Mouse (Mus musculus): ENCODE measurements around the gene Taar5. TPM values are rescaled to one million over a fixed set of nuclear protein-coding genes. Genes with fewer than 3 reads are reported as not detected.

Gene Taar5
- polyA plus RNA-seq, 1 experiment from 2014 or later, result not detected

DNA sequence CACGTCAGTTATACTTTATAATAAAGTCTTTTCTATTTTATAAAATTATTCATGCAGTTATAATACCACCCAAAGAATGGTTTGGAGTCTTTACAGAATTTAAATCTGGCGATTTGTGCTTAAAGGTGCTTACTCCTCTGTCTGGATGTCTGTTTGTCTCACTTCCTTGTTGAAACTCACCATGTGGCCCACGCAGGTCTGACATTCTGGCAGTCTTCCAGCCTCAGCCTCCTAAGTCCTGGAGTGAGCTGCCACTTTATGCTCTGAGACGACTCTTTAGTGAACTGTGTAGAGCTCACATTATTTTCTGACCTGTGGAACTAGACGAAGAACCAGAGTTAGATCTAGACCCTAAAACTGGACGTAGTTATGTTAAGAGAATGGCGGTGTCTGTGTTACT is 22.5 kb upstream of the Taar5 start:
- ATAC-seq, result no peak
- H3K36me3 ChIP-seq (ENCODE audit: control insufficient read depth, insufficient read depth), result no peaks in the 10 kb centered on the region
- H3K4me3 ChIP-seq (ENCODE audit: low read depth, low read length), result no peak overlapping the region
- H3K4me1 ChIP-seq (replicated peaks; ENCODE audit: control insufficient read depth, insufficient read depth, low read length), result no peaks in the 10 kb centered on the region
- no peak for TF ChIP-seq CTCF (IDR thresholded peaks at IDR 0.05; ENCODE audit: low read depth)
- WGBS, result 53% methylated on average over 7 of the region's 7 CpGs
- H3K27ac ChIP-seq (ENCODE audit: low read depth, low read length), result no peak overlapping the region
- H3K27me3 ChIP-seq (replicated peaks; ENCODE audit: control insufficient read depth, insufficient read depth, low read length), result no peaks in the 10 kb centered on the region
- H3K9me3 ChIP-seq (ENCODE audit: control insufficient read depth), result no peaks in the 10 kb centered on the region
- no peak overlapping the region for H3K4me2 ChIP-seq (replicated peaks; ENCODE audit: low read depth)
- H3K9ac ChIP-seq (ENCODE audit: low read depth, low read length), result no peak overlapping the region

DNA sequence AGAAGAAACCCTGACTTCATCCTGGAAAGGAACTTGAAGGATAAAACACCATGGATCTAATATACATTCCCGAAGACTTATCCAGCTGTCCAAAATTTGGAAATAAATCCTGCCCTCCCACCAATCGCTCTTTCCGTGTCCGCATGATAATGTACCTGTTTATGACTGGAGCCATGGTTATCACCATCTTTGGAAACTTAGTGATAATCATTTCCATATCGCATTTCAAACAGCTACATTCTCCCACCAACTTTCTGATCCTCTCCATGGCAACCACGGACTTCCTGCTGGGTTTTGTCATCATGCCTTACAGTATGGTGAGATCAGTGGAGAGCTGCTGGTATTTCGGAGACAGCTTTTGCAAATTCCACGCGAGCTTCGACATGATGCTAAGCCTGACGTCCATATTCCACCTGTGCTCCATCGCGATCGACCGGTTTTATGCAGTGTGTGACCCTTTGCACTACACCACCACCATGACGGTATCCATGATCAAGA is 20.9 kb upstream of the Taar5 start, which contains the start of gene Taar3:
TSS of gene Taar3 (plus strand) at position 51 of the 498 bp plus-strand sequence.
- Histone ChIP-seq H3K27me3 (replicated peaks; ENCODE audit: control insufficient read depth, insufficient read depth, low read length) (no peaks in the 10 kb centered on the region), H3K27ac (ENCODE audit: low read depth, low read length) (no peak within 1 kb of the TSS), H3K9ac (ENCODE audit: low read depth, low read length) (no peak within 1 kb of the TSS), H3K4me3 (ENCODE audit: low read depth, low read length) (no peak within 1 kb of the TSS), H3K9me3 (ENCODE audit: control insufficient read depth) (no peaks in the 10 kb centered on the region), H3K4me1 (replicated peaks; ENCODE audit: control insufficient read depth, insufficient read depth, low read length) (no peaks in the 10 kb centered on the region), H3K36me3 (ENCODE audit: control insufficient read depth, insufficient read depth) (no peaks in the 10 kb centered on the region), H3K4me2 (replicated peaks; ENCODE audit: low read depth) (no peak within 1 kb of the TSS)
- 90% methylated on average over 16 of the region's 16 CpGs for WGBS
- ATAC-seq, result no peak
- no peak for TF ChIP-seq CTCF (IDR thresholded peaks at IDR 0.05; ENCODE audit: low read depth)

DNA sequence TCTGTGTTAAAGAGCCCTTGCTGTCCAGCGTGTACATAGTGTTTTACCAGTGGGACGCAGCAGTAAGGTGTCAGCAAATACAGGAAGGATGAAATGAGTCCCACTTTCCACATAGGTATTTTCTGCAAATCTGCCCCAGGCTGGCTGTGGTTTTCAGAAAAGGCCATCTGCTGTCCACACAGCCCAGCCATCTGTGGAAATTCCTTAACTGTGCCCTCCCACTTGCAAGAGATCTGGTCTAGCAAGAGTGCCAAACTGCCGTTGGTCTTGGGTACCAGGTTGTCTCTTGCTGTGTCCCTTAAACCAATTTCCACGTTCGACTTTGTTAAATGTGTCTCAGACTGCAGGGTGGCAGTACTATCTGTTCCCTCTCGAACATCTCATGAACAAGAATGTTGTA is 18.8 kb upstream of the Taar5 start:
- no peak overlapping the region for H3K4me3 ChIP-seq (ENCODE audit: low read depth, low read length)
- no peak for TF ChIP-seq CTCF (IDR thresholded peaks at IDR 0.05; ENCODE audit: low read depth)
- H3K27me3 ChIP-seq (replicated peaks; ENCODE audit: control insufficient read depth, insufficient read depth, low read length), result no peaks in the 10 kb centered on the region
- H3K9ac ChIP-seq (ENCODE audit: low read depth, low read length), result no peak overlapping the region
- ATAC-seq, result no peak
- H3K9me3 ChIP-seq (ENCODE audit: control insufficient read depth), result no peaks in the 10 kb centered on the region
- no peaks in the 10 kb centered on the region for H3K36me3 ChIP-seq (ENCODE audit: control insufficient read depth, insufficient read depth)
- no peaks in the 10 kb centered on the region for H3K4me1 ChIP-seq (replicated peaks; ENCODE audit: control insufficient read depth, insufficient read depth, low read length)
- no peak overlapping the region for H3K4me2 ChIP-seq (replicated peaks; ENCODE audit: low read depth)
- 84% methylated on average over 6 of the region's 6 CpGs for WGBS
- no peak overlapping the region for H3K27ac ChIP-seq (ENCODE audit: low read depth, low read length)

DNA sequence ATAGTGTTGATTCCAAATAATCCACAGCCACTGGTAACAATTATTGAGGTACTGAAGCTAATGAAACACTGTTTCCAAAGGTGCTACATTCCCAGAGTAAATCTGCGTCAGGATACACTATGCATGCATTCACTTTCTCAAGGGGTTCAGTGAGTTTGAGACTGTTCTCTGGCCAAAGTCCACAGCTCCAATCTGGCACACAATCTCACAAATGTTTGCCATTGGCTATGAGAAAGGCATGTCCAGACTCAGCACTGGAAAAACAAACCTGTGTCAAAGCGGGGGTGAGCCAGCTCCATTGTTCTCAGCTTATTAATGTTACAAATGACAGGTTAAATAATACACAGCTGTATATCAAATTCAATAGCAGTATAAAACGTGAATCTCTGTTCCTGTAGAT is 11.4 kb upstream of the Taar5 start:
- Histone ChIP-seq H3K27me3 (replicated peaks; ENCODE audit: control insufficient read depth, insufficient read depth, low read length) (no peaks in the 10 kb centered on the region), H3K4me3 (ENCODE audit: low read depth, low read length) (no peak overlapping the region), H3K9me3 (ENCODE audit: control insufficient read depth) (no peaks in the 10 kb centered on the region), H3K27ac (ENCODE audit: low read depth, low read length) (no peak overlapping the region), H3K36me3 (ENCODE audit: control insufficient read depth, insufficient read depth) (no peaks in the 10 kb centered on the region), H3K4me1 (replicated peaks; ENCODE audit: control insufficient read depth, insufficient read depth, low read length) (no peaks in the 10 kb centered on the region), H3K4me2 (replicated peaks; ENCODE audit: low read depth) (no peak overlapping the region), H3K9ac (ENCODE audit: low read depth, low read length) (no peak overlapping the region)
- no peak for TF ChIP-seq CTCF (IDR thresholded peaks at IDR 0.05; ENCODE audit: low read depth)
- ATAC-seq, result peak; percentile 63; the same call in 1 of the 2 replicates
- 35% methylated on average over 3 of the region's 3 CpGs for WGBS

DNA sequence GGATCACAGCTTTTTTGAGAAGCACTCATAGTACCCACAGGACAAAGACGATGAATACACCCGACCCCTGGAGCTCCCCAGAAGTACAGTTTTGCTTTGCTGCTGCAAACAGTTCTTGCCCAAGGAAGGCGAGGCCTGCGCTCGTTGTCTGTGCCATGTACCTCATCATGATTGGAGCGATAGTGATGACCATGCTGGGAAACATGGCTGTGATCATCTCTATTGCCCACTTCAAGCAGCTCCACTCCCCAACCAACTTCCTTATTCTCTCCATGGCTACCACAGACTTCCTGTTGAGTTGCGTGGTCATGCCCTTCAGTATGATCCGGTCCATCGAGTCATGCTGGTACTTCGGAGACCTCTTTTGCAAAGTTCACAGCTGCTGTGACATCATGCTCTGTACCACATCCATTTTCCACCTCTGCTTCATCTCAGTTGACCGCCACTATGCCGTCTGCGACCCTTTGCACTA is 10.0 kb upstream of the Taar5 start, which contains the start of gene Taar4:
TSS of gene Taar4 (plus strand) at position 51 of the 472 bp plus-strand sequence.
- H3K27me3 ChIP-seq (replicated peaks; ENCODE audit: control insufficient read depth, insufficient read depth, low read length), result no peaks in the 10 kb centered on the region
- H3K4me1 ChIP-seq (replicated peaks; ENCODE audit: control insufficient read depth, insufficient read depth, low read length), result no peaks in the 10 kb centered on the region
- no peak within 1 kb of the TSS for H3K4me3 ChIP-seq (ENCODE audit: low read depth, low read length)
- no peak within 1 kb of the TSS for H3K4me2 ChIP-seq (replicated peaks; ENCODE audit: low read depth)
- no peak within 1 kb of the TSS for H3K27ac ChIP-seq (ENCODE audit: low read depth, low read length)
- WGBS, result 92% methylated on average over 13 of the region's 13 CpGs
- H3K9ac ChIP-seq (ENCODE audit: low read depth, low read length), result no peak within 1 kb of the TSS
- no peaks in the 10 kb centered on the region for H3K9me3 ChIP-seq (ENCODE audit: control insufficient read depth)
- no peak for TF ChIP-seq CTCF (IDR thresholded peaks at IDR 0.05; ENCODE audit: low read depth)
- no peak for ATAC-seq
- H3K36me3 ChIP-seq (ENCODE audit: control insufficient read depth, insufficient read depth), result no peaks in the 10 kb centered on the region

DNA sequence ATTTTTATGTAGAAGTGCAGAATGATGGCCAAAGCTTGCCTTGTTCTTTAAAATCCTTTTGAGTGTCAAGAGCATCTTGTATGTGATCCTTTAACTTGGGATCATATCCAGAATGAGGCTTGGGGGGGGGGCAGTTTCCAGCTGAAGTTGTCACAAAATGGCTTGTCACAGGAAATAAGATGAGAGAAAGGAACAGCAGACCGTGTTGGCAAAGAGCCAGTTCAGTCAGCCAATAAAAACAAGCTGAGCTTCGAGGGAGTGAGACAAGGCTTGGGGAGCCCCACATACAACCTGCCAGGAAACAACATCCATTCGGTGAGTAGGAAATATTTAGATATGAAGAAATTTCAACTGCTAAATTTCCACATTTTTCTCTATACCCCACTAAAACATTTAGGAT is 7.1 kb upstream of the Taar5 start:
- H3K9me3 ChIP-seq (ENCODE audit: control insufficient read depth), result no peaks in the 10 kb centered on the region
- 39% methylated on average over 3 of the region's 3 CpGs for WGBS
- H3K36me3 ChIP-seq (ENCODE audit: control insufficient read depth, insufficient read depth), result no peaks in the 10 kb centered on the region
- H3K4me3 ChIP-seq (ENCODE audit: low read depth, low read length), result no peak overlapping the region
- no peak for TF ChIP-seq CTCF (IDR thresholded peaks at IDR 0.05; ENCODE audit: low read depth)
- no peak overlapping the region for H3K4me2 ChIP-seq (replicated peaks; ENCODE audit: low read depth)
- no peak for ATAC-seq
- no peak overlapping the region for H3K27ac ChIP-seq (ENCODE audit: low read depth, low read length)
- no peaks in the 10 kb centered on the region for H3K4me1 ChIP-seq (replicated peaks; ENCODE audit: control insufficient read depth, insufficient read depth, low read length)
- H3K9ac ChIP-seq (ENCODE audit: low read depth, low read length), result no peak overlapping the region
- no peaks in the 10 kb centered on the region for H3K27me3 ChIP-seq (replicated peaks; ENCODE audit: control insufficient read depth, insufficient read depth, low read length)
